Mouse (Mus musculus): ENCODE results near the gene Usp46.
"Not testable (repeated sequence)": the region's sequence is repeated elsewhere in the genome, so short reads cannot be mapped to it uniquely, and the experiment has no call there.

GRCm38 (mm10) chr5:74070564-74070963 lies 2.3 kb upstream of the Usp46 start:
- TF ChIP-seq ZC3H11A (IDR thresholded peaks at IDR 0.05; ENCODE audit: borderline replicate concordance, low read depth, low read length); ZNF384 (IDR thresholded peaks at IDR 0.05; ENCODE audit: low read depth, low read length): not testable (repeated sequence)
